Mouse (Mus musculus): Measurements from ENCODE around the gene Dnajc30. TPM values are rescaled to one million over a fixed set of nuclear protein-coding genes. Genes with fewer than 3 reads are reported as not detected.

Dnajc30 gene
- polyA plus RNA-seq, 1 experiment: 21.1 TPM

- H3K4me3 ChIP-seq (ENCODE audit: insufficient read depth, low read depth, low read length): no peak overlapping the region
- H3K4me1 ChIP-seq (ENCODE audit: control insufficient read depth, insufficient read depth, insufficient read length, low read length): peaks cover 9% of the 10 kb centered on the region
- peak overlapping the region; percentile 92 for H3K27ac ChIP-seq (replicated peaks; ENCODE audit: low read depth, low read length)
These were observed 49.8 kb downstream of the Dnajc30 start for GRCm38 (mm10) chr5:135113782-135114181.

GRCm38 (mm10) chr5:135115241-135115640 is 51.2 kb downstream of the Dnajc30 start:
- Histone ChIP-seq H3K4me3 (ENCODE audit: insufficient read depth, low read depth, low read length) (no peak overlapping the region), H3K4me1 (ENCODE audit: control insufficient read depth, insufficient read depth, insufficient read length, low read length) (peaks cover 4% of the 10 kb centered on the region), H3K27ac (replicated peaks; ENCODE audit: low read depth, low read length) (0 out of 2 replicates have a peak overlapping the region, but pooled peaks have one; percentile 1)

Other genes starting within 250 kb of the Dnajc30 start
- not detected in 2 replicates for gene Tmem270, start 157.5 kb upstream of the Dnajc30 start, polyA plus RNA-seq (2012; ENCODE audit: insufficient read depth, insufficient read length, missing spikeins)
- not detected in 2 replicates for gene Cldn13, start 148.7 kb upstream of the Dnajc30 start, polyA plus RNA-seq (2012; ENCODE audit: insufficient read depth, insufficient read length, missing spikeins)
- 6.3 and 9.3 TPM in 2 replicates for gene Mettl27, start 131.8 kb upstream of the Dnajc30 start, polyA plus RNA-seq (2012; ENCODE audit: insufficient read depth, insufficient read length, missing spikeins)
- not detected in 2 replicates for gene Cldn4, start 117.3 kb upstream of the Dnajc30 start, polyA plus RNA-seq (2012; ENCODE audit: insufficient read depth, insufficient read length, missing spikeins)
- gene Cldn3, start 78.0 kb upstream of the Dnajc30 start, polyA plus RNA-seq (2012; ENCODE audit: insufficient read depth, insufficient read length, missing spikeins): not detected in 2 replicates
- 91.8 and 99.4 TPM in 2 replicates for gene Abhd11, start 55.0 kb upstream of the Dnajc30 start, polyA plus RNA-seq (2012; ENCODE audit: insufficient read depth, insufficient read length, missing spikeins)
- gene Stx1a, start 40.7 kb upstream of the Dnajc30 start, polyA plus RNA-seq (2012; ENCODE audit: insufficient read depth, insufficient read length, missing spikeins): not detected in 2 replicates
- 28.3 and 31.3 TPM in 2 replicates for gene Bud23, start 757 bp downstream of the Dnajc30 start, polyA plus RNA-seq (2012; ENCODE audit: insufficient read depth, insufficient read length, missing spikeins)
- 1.1 TPM in 1 of 2 replicates, not detected in the other for gene Vps37d, start 14.1 kb downstream of the Dnajc30 start, polyA plus RNA-seq (2012; ENCODE audit: insufficient read depth, insufficient read length, missing spikeins)
- 174 and 262 TPM in 2 replicates for gene Mlxipl, start 25.7 kb downstream of the Dnajc30 start, polyA plus RNA-seq (2012; ENCODE audit: insufficient read depth, insufficient read length, missing spikeins)
- 7.5 and 8.2 TPM in 2 replicates for gene Tbl2, start 85.5 kb downstream of the Dnajc30 start, polyA plus RNA-seq (2012; ENCODE audit: insufficient read depth, insufficient read length, missing spikeins)
- 61.6 and 84.5 TPM in 2 replicates for gene Bcl7b, start 104.1 kb downstream of the Dnajc30 start, polyA plus RNA-seq (2012; ENCODE audit: insufficient read depth, insufficient read length, missing spikeins)
- 25.5 and 32.8 TPM in 2 replicates for gene Baz1b, start 123.1 kb downstream of the Dnajc30 start, polyA plus RNA-seq (2012; ENCODE audit: insufficient read depth, insufficient read length, missing spikeins)
- gene Fzd9, start 187.0 kb downstream of the Dnajc30 start, polyA plus RNA-seq (2012; ENCODE audit: insufficient read depth, insufficient read length, missing spikeins): not detected in 2 replicates